Mouse (Mus musculus): ENCODE data around the gene Timm13.
A peak's percentile ranks its signal among the peaks of the same experiment; 100 is the strongest.

Gene Timm13

DNA sequence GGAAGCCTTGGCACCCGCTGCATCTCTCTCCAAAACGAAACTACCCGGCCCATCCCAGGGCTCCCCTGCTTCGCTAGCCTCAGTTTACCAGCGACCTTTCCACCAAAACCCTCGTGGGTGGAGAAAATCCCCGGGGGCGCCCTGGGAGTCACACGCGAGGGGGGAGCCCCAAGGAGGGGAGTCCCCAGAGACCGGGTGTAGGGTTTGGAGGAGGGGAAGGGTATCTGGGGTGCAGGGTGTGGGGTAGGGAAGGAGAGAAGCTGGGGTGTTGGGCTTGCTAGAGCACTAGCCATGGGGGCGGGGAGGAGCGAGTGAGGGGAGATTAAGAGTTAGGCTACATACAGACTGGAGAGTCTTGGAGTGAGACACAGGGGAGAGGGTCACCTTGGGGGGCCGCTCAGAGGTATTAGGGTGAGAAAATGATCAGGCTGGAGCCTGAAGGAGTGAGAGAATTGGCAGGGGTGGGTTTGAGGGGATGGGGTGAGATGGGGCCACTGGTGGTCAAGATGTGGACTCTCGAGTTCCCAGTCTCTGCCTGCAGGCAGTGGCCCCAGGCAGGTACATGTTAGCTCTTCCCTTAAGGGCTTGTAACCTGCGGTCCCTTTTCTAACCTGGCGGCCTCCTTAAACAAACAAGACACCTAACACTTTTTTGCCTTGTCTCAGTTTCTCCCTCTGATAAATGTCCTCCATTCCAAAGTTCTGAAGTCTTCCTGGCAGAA, 32.1 kb upstream of the Timm13 start:
- DNase-seq, result no peak

DNA sequence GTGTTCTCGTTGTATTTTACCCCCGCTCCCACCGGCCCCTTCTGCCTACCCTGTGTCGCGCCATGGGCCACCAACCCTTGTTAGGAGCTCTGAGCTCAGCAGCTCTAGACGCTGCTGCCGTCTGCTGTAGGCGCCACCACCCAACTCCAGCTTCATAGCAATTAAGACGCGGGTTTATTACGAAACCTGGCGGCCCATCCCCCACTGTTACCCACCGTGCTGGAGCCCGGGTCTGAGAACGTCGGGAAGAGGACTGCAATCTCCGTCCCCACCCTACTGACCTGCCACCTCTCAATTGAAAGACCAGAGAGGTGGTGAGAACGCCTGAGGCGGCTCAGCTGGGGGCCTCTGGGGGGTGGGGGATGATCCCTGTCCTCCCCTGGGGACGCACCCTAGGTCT, 31.4 kb upstream of the Timm13 start:
- DNase-seq, result no peak

DNA sequence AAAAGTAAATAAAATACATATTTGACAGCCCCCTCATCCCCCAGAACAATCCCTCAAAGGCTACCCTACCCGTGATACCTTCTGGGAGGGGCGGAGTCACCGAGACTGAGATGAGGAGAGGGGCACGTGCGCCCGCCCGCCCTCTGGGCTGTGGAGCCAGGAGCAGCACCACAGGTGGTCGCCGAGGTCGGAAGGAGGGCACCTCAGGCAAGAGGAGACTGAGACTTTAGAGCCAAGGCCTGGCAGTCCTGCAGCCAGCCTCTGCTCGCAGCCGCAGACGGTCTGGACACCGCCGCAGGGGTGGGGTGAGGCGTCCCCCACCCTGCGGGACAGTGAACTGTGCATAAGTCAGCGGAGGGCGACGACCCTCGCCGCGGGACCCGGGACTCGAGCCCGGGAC, 30.9 kb upstream of the Timm13 start:
- DNase-seq, result no peak

DNA sequence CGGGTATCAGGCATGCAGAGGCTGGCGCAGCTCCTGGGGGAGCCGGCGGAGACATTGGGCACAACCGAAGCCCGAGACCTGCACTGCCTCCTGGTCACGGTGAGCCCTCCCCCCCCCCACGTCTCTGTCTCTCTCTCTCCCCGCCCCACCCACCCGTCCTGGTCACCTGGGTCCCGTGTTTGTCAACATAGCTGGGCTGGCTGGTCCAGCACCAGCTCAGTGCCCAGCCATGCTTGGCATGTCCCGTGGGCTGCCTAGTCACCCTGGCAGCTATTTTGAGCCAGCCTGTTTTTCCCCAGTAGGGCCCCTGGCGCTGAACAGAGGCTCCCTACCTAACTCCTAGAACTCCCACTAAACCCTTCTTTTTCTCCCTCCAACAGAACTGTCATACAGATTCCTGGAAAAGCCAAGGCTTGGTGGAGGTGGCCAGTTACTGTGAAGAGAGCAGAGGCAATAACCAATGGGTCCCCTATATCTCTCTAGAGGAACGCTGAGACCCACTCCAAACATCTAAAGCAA, 30.4 kb upstream of the Timm13 start:
- no peak for DNase-seq

DNA sequence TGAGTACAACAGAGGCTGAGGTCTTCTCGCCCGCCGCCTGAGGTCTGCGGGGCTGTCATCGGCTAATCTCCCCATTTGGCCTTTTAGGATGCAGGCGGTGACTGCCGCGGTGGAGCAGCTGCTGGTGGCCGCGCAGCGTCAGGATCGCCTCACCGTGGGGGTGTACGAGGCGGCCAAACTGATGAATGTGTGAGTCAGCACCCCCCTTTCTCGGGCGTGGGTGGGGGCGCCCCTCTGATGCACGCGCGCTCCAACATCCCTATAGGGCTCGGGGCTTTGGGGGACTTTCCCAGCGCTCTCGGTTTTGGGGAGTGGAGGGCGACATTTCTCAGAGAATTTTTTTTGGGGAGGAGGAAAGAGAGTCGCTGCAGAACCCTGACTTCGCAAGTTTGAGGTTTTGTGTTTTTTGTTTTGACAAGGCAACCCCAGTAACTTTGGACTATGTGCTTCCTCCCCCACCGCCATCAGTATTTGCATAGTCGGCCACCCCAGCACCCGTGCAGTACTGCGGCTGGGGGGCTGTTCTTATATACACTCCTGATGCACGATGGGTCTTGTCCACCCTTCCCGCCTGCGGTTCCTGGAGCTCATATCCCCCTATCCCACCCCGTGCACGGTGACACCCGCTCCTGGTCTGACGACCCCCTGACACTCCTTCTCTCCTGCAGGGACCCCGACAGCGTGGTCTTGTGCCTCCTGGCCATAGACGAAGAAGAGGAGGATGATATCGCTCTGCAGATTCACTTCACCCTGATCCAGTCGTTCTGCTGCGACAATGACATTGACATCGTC, 29.8 kb upstream of the Timm13 start:
- DNase-seq, result peak; percentile 45 to 62

DNA sequence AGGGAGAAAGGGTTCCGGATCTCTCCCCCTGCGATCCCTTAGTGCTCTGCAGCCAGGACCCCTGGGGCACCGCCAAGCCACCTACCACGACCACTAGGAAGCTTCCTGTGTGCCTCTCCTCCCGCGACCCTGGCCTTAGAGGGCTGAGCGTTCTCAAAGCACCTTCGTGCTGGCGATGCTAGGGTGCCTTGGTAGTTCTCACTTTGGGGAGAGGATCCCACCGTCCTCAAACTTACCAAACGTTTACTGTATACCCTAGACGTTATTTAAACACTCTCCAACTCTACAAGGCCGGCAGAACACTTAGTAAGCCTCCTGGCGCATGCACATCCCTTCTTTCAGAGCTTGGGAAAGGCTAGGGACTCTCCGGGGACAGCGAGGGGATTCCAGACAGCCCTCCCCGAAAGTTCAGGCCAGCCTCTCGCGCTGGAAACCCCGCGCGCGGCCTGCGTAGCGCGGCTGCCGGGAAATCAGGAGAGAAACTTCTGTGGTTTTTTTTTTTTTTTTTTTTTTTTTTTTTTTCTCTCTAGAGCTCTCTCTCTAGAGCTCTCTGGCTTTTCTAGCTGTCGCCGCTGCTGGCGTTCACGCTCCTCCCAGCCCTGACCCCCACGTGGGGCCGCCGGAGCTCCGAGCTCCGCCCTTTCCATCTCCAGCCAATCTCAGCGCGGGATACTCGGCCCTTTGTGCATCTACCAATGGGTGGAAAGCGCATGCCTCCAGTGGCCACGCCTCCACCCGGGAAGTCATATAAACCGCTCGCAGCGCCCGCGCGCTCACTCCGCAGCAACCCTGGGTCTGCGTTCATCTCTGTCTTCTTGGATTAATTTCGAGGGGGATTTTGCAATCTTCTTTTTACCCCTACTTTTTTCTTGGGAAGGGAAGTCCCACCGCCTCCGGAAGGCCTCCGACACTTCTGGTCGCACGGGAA, 28.8 kb upstream of the Timm13 start, which contains the start of gene Gadd45b:
Gene Gadd45b (plus strand): TSS at position 775 of the 928 bp plus-strand sequence.
- DNase-seq, result peak; percentile 97 to 99

DNA sequence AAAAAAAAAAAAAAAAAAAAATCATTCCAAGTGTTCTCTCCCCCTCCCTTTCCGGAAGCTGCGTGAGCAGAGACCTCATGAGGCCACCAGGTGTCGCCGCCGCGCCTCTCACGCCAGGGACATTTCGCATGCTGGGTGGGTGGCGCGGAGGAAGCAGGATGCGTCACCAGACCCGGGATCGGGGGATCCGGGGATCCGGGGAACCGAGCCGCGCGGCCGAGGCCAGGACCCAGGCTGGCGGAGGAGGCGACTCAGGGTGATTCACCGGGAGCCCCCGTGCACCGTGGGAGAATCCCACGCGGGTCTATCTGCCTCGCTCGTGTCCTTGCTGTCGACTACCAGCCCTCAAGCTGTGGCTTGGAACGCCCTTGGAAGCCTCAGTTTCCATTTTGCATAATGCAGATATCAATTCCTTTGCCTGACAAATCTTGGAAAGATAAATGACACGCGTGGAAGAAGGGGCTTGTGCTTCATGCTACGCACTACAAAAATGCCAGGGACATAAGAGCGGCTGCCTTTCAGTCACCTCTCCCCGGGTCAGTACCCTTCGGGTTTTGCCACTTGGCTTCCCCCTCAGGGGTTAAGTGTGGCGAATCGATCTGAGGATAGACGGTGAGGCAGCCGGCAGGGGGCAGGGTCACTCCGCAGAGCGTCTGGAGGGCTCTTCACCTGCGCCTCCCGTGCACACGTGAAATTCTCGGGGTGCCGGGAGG, 28.0 kb upstream of the Timm13 start:
- peak; percentile 75 to 89 for DNase-seq

DNA sequence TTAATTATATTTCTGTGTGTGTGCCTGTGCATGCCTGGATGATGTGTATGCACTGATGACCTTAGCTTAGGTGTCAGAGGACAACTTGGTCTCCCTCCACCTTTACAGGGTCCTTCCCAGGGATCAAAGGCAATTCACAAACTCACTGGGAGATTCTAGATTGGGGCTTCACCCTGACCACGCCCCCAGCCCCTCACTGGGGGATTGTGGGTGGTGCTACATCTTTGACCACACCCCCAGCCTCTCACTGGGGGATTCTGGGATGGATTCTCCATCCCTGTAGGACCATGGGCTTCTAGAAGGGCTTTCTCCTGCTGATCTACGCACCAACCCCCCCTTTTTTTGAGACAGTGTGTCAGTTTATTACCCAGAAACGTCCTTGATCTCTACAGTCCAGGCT, 24.7 kb upstream of the Timm13 start:
- no peak for DNase-seq

DNA sequence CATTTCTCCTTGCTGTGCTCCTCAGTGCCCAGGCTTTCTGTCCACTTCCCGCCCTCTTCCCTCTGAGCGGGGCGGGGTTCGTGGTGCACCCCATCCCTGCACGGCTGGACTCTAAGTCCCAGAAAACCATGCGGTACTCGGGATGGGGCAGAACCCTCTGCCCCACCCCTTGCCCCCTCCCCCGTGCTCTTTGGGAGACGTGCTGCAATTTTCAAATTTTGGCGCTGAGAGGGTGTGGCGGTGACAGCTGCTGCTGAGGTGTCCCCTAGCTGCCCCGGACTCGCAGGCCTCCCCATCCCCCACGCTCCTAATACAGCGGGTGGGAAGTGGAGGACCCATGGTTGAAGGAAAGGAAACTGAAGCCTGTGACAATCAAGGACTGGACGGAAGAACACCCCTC, 21.2 kb upstream of the Timm13 start:
- DNase-seq, result no peak

DNA sequence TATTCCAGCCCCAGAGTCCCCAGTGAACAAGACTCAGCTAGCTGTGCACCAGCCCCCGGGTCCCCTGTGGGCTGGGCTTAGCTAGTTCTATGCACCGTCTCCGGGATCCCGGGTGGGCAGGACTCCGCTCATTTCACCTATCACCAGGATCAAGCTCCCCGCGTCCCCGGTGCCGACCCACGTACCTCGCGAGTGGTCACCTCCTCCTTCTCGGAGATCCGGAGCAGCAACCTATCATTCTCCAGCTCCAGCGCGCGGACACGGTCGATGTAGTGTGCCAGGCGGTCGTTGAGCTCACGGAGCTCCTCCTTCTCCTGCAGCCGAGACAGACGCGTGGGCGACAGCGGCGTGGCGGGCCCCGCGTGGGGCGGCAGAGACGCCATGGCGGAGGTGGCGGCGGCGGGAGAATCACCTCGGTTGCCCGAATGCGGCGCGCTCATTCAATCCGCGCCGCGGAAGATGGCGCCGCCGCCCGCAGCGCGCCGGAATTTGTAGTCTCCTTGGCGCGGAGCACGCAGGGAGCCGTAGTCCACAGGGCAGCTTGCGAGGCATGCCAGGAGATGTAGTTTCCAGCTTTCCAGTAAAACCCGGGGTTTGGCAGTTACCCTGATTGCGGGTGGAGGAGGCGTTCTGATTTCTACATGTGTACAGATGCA, 17.1 kb upstream of the Timm13 start, which contains the start of gene Lmnb2:
Gene Lmnb2 (minus strand): TSS at position 467 of the 656 bp plus-strand sequence.
- peak; percentile 36 to 60 for DNase-seq

DNA sequence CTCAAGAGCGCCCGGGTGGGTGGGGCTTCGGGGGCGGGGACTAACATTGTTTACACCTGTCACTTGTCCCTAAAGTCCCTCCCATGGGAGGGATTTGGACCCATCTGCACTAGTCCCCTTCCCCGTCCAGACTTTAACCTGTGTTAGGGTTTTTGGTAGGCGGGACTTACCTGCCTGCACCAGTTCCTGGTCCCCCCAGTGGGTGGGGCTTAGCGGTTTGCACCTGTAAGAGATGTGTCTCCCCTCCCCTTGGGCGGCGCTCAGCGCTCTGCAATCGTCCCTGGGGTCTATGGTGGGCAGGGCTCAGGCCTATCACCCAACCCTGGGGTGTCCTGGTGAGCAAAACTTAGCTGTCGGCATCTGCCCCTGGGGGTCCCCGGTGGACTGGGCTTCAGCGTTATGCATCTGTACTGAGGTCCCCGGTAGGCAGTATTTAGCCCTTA, 16.6 kb upstream of the Timm13 start:
- no peak for DNase-seq

DNA sequence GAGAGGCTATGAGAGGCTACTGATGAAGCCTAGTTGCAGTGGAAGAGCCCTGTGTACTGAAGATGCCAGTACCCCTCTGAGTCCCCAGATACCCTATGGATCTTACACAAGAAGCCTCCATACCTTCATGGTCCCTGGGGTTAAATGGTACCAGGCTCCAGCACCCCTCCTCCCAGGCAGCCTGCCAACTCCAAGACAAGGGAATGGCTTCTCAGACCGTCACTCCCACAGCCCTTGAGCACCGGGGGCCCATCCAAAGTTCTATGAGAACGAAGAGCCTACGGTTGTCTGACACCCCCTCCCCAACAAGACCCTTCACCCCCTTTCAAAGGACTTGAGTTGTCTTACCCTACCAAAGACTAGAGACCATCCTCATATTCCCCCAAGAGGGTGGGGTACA, 15.0 kb upstream of the Timm13 start:
- no peak for DNase-seq

GRCm38 (mm10) chr10:80915260-80915659, 14.5 kb upstream of the Timm13 start:
- no peak for DNase-seq

GRCm38 (mm10) chr10:80914253-80914656, 13.5 kb upstream of the Timm13 start:
- DNase-seq, result no peak

- no peak for DNase-seq
Measured at GRCm38 (mm10) chr10:80913364-80914011, 12.7 kb upstream of the Timm13 start.

GRCm38 (mm10) chr10:80911891-80912290, 11.1 kb upstream of the Timm13 start:
- DNase-seq, result no peak

GRCm38 (mm10) chr10:80911354-80911753, 10.6 kb upstream of the Timm13 start:
- DNase-seq, result no peak

DNA sequence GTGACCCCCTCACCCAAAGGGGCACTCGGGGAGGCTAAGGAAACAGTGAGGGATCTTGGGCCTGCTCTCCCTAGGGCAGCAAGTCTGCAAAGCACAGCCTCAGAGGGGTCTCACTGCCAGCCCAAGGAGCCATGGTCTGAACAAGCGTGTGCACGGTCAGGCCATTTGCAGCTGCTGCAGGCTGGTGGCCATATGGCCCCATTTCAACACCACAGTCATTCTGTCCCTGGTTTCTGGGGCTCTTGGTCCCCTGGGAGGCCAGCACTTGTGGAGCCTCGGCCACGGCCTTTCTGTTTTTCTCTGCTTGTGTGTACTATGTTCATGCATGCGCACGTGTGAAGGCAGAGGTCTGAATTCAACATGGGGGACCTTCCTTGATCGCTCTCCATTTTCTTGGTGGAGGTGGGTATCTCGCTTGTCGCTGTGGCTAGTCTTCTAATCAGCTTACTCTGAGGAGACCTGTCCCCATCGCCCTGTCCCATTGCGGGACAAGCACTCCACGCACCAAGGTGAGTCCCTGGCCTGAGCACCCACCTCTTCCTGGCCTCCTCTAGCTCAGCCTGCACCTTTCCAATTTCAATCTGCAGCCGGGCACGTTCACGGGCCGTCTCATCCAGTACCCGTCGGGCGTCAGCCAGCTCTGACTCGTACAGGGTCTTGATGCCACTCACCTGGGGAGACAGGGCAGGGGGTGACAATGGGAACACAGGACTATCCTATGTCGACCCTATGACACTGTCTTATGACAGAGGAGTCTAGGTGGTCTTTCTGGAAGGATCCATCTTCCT, 8.8 kb upstream of the Timm13 start:
- DNase-seq, result no peak

GRCm38 (mm10) chr10:80904709-80905108, 3.9 kb upstream of the Timm13 start:
- no peak for DNase-seq
